Mouse (Mus musculus) G1E (cell line): ENCODE results near the gene Cnot10. TPM values are rescaled to one million over a fixed set of nuclear protein-coding genes. Genes with fewer than 3 reads are reported as not detected.

ENCODE experiments used
- ATAC-seq: 2 replicates; pipeline ENCODE4 v1.8.0; 2016; ENCODE audit warnings: mild to moderate bottlenecking; ENCODE audit not compliant: insufficient number of reproducible peaks, poor library complexity, low FRiP score, severe bottlenecking; ENCODE audit errors: extremely low read depth
- DNase-seq: peaks from one replicate; pipeline ENCODE4 v3.0.0; 2012; ENCODE audit warnings: low spot score
- H3K27me3 ChIP-seq: 2 replicates; pipeline ENCODE4 v1.6.1; 2012; ENCODE audit warnings: mild to moderate bottlenecking, low read length, inconsistent platforms; ENCODE audit not compliant: insufficient read depth
- H3K36me3 ChIP-seq: replicated peaks from 2 replicates; pipeline ENCODE3; 2012; ENCODE audit warnings: mild to moderate bottlenecking, inconsistent platforms
- H3K4me1 ChIP-seq: 2 replicates; pipeline ENCODE4 v1.6.1; 2012; ENCODE audit warnings: low read depth, low read length, inconsistent platforms, mixed read lengths; ENCODE audit not compliant: insufficient read depth
- H3K4me3 ChIP-seq: 2 replicates; pipeline ENCODE4 v1.5.1; 2012; ENCODE audit warnings: low read depth, mild to moderate bottlenecking, inconsistent platforms, low read length, moderate library complexity, mixed read lengths
- H3K9me3 ChIP-seq: replicated peaks from 2 replicates; pipeline ENCODE4 v1.6.1; 2012; ENCODE audit warnings: inconsistent platforms
- CTCF ChIP-seq: IDR thresholded peaks from 2 replicates; pipeline ENCODE4 v1.5.1; 2012; ENCODE audit warnings: low read depth, low read length, inconsistent platforms, mixed read lengths
- GATA1 ChIP-seq: IDR thresholded peaks from 2 replicates; pipeline ENCODE4 v1.6.1; 2012; ENCODE audit warnings: borderline replicate concordance, low read length, inconsistent platforms, mixed read lengths
- GATA2 ChIP-seq: IDR thresholded peaks from 2 replicates; pipeline ENCODE4 v1.6.1; 2012; ENCODE audit warnings: low read depth, low read length, inconsistent platforms, borderline replicate concordance
- POLR2AphosphoS5 ChIP-seq: IDR thresholded peaks from 2 replicates; pipeline ENCODE4 v1.6.1; 2012; ENCODE audit warnings: low read depth, low read length, inconsistent platforms; ENCODE audit not compliant: insufficient replicate concordance
- TAL1 ChIP-seq: conservative IDR thresholded peaks from 2 replicates; pipeline ENCODE4 v1.6.1; 2012; ENCODE audit warnings: low read depth, low read length, inconsistent platforms, mixed read lengths
- polyA plus RNA-seq: library from polyadenylated mRNA; stranded (reverse); fragments of >175 nt; gene quantifications from 2 replicates; pipeline ENCODE4 v1.2.3, GENCODE M21; 2012
- total RNA-seq, 2 experiments: library from RNA; stranded (forward) in 1 of 2; stranded (reverse) in 1 of 2; fragments of 200-1000 nt in 1 of 2; fragments of >200 nt in 1 of 2; fragmentation: Nextera tagmentation in 1 of 2; gene quantifications; 2 replicates each; pipeline ENCODE4 v1.2.3; 2014 to 2017

Cnot10 gene
- total RNA-seq (2014; fragmentation: Nextera tagmentation) = 32.2 and 40.4 TPM in 2 replicates
- 45.0 and 45.8 TPM in 2 replicates for total RNA-seq (2017)
- 21.1 and 21.2 TPM in 2 replicates for polyA plus RNA-seq

- Histone ChIP-seq H3K9me3 (no peaks in the 10 kb centered on the region), H3K27me3 (no peaks in the 10 kb centered on the region), H3K36me3 (peaks cover 34% of the 10 kb centered on the region), H3K4me1 (peaks cover 32% of the 10 kb centered on the region), H3K4me3 (peak within 1 kb of the TSS; percentile 95)
- ATAC-seq (peak; percentile 98), DNase-seq (peak; percentile 94)
- TF ChIP-seq GATA2 (no peak), GATA1 (no peak), TAL1 (no peak)
Measured at GRCm38 (mm10) chr9:114639839-114640646, at the start of gene Cnot10. TSS of gene Cnot10 (minus strand) at chr9:114640184.

- Histone ChIP-seq H3K9me3 (no peaks in the 10 kb centered on the region), H3K4me3 (peak overlapping the region; percentile 98), H3K27me3 (no peaks in the 10 kb centered on the region), H3K36me3 (peaks cover 32% of the 10 kb centered on the region), H3K4me1 (peaks cover 25% of the 10 kb centered on the region)
- TF ChIP-seq GATA2 (no peak), TAL1 (no peak), POLR2AphosphoS5 (no peak), CTCF (no peak), GATA1 (no peak)
- DNase-seq (peak; percentile 54), ATAC-seq (no peak)
Measured at GRCm38 (mm10) chr9:114688953-114689407, 49.0 kb upstream of the Cnot10 start.

GRCm38 (mm10) chr9:114688252-114688952, 48.4 kb upstream of the Cnot10 start, which contains the start of gene Dync1li1:
TSS of gene Dync1li1 (plus strand) at chr9:114688790.
- Histone ChIP-seq H3K9me3 (no peaks in the 10 kb centered on the region), H3K36me3 (peaks cover 27% of the 10 kb centered on the region), H3K4me3 (peak within 1 kb of the TSS; percentile 98), H3K4me1 (peaks cover 25% of the 10 kb centered on the region), H3K27me3 (no peaks in the 10 kb centered on the region)
- ATAC-seq (peak; percentile 55), DNase-seq (peak; percentile 94)
- no peak for TF ChIP-seq GATA1

- Histone ChIP-seq H3K4me3 (peak overlapping the region; percentile 98; the same call in 1 of the 2 replicates), H3K9me3 (no peaks in the 10 kb centered on the region), H3K36me3 (peaks cover 21% of the 10 kb centered on the region), H3K4me1 (peaks cover 25% of the 10 kb centered on the region), H3K27me3 (no peaks in the 10 kb centered on the region)
- no peak for ATAC-seq
- no peak for DNase-seq
- TF ChIP-seq GATA2 (no peak), TAL1 (no peak), CTCF (no peak), GATA1 (no peak), POLR2AphosphoS5 (no peak)
Measured at GRCm38 (mm10) chr9:114687639-114688038, 47.7 kb upstream of the Cnot10 start.

- ATAC-seq = no peak
- Histone ChIP-seq H3K27me3 (no peaks in the 10 kb centered on the region), H3K9me3 (no peaks in the 10 kb centered on the region), H3K4me3 (no peak overlapping the region), H3K4me1 (peaks cover 25% of the 10 kb centered on the region), H3K36me3 (peaks cover 10% of the 10 kb centered on the region)
- no peak for DNase-seq
- TF ChIP-seq GATA2 (no peak), TAL1 (no peak), GATA1 (no peak), CTCF (no peak), POLR2AphosphoS5 (no peak)
Measured at GRCm38 (mm10) chr9:114686245-114686644, 46.3 kb upstream of the Cnot10 start.

GRCm38 (mm10) chr9:114682193-114682592, 42.2 kb upstream of the Cnot10 start:
- Histone ChIP-seq H3K4me1 (no peaks in the 10 kb centered on the region; the same call in none of the 2 replicates), H3K4me3 (no peak overlapping the region), H3K36me3 (no peaks in the 10 kb centered on the region), H3K27me3 (peaks cover 17% of the 10 kb centered on the region), H3K9me3 (no peaks in the 10 kb centered on the region)
- ATAC-seq = no peak
- no peak for TF ChIP-seq TAL1
- TF ChIP-seq GATA1 = no peak
- TF ChIP-seq GATA2 = no peak
- TF ChIP-seq CTCF = no peak
- no peak for TF ChIP-seq POLR2AphosphoS5
- DNase-seq = no peak
